Mouse (Mus musculus) midbrain, embryonic 13.5 days (tissue): ENCODE data around the gene Mitf. TPM values are rescaled to one million over a fixed set of nuclear protein-coding genes. Genes with fewer than 3 reads are reported as not detected.
A peak's percentile ranks its signal among the peaks of the same experiment; 100 is the strongest.

ENCODE experiments used
- ATAC-seq: fragments of 200-750 bp; cut with Nextera tagmentation; 2 replicates; pipeline ENCODE4 v1.8.0; 2017; ENCODE audit warnings: mild to moderate bottlenecking, moderate TSS enrichment, moderate library complexity
- H3K27ac ChIP-seq: fragments of 300-500 bp; sonication (generic); 2 replicates; pipeline ENCODE4 v1.5.1; 2015; ENCODE audit warnings: inconsistent platforms, mild to moderate bottlenecking, moderate library complexity
- H3K27me3 ChIP-seq: fragments of 300-500 bp; sonication (generic); 2 replicates; pipeline ENCODE4 v1.6.1; 2015; ENCODE audit warnings: mild to moderate bottlenecking, inconsistent platforms
- H3K36me3 ChIP-seq: fragments of 300-500 bp; sonication (generic); 2 replicates; pipeline ENCODE4 v1.6.1; 2015; ENCODE audit warnings: mild to moderate bottlenecking, inconsistent platforms
- H3K4me1 ChIP-seq: fragments of 300-500 bp; sonication (generic); replicated peaks from 2 replicates; pipeline ENCODE4 v1.6.1; 2015; ENCODE audit warnings: inconsistent platforms
- H3K4me2 ChIP-seq: fragments of 300-500 bp; sonication (generic); replicated peaks from 2 replicates; pipeline ENCODE4 v1.6.1; 2015; ENCODE audit warnings: moderate library complexity, mild to moderate bottlenecking, inconsistent platforms
- H3K4me3 ChIP-seq: fragments of 300-500 bp; sonication (generic); replicated peaks from 2 replicates; pipeline ENCODE4 v1.5.1; 2015; ENCODE audit warnings: mild to moderate bottlenecking, inconsistent platforms
- H3K9ac ChIP-seq: fragments of 300-500 bp; sonication (generic); replicated peaks from 2 replicates; pipeline ENCODE4 v1.6.1; 2015; ENCODE audit warnings: mild to moderate bottlenecking, inconsistent platforms
- H3K9me3 ChIP-seq: fragments of 300-500 bp; sonication (generic); 2 replicates; pipeline ENCODE4 v1.6.1; 2016; ENCODE audit warnings: mild to moderate bottlenecking, inconsistent platforms
- WGBS: fragments of 180-500 bp; shearing (Covaris S2); methylation state at CpG from one replicate; pipeline ENCODE4 v1.1.7; 2015; 5-methylcytosine and 5-hydroxymethylcytosine counted together
- polyA plus RNA-seq: library from polyadenylated mRNA; unstranded; fragments of >200 nt; fragmentation: Nextera tagmentation; extraction: Ambion mirVana; gene quantifications from 2 replicates; pipeline ENCODE4 v1.2.1, GENCODE M21; 2015

Gene Mitf
- polyA plus RNA-seq, 1 experiment from 2014 or later = 0.94 TPM

- Histone ChIP-seq H3K36me3 (no peaks in the 10 kb centered on the region), H3K27me3 (no peaks in the 10 kb centered on the region), H3K27ac (no peak overlapping the region), H3K4me2 (no peak overlapping the region), H3K9ac (no peak overlapping the region), H3K9me3 (no peaks in the 10 kb centered on the region), H3K4me3 (no peak overlapping the region), H3K4me1 (no peaks in the 10 kb centered on the region)
- 87% methylated on average over 7 of the region's 7 CpGs for WGBS
- no peak for ATAC-seq
These were observed 17.2 kb upstream of the Mitf start for GRCm38 (mm10) chr6:97789700-97790099.

GRCm38 (mm10) chr6:97792104-97792503 lies 14.7 kb upstream of the Mitf start:
- ATAC-seq = no peak
- WGBS = 80% methylated on average over 1 of the region's 1 CpGs

DNA sequence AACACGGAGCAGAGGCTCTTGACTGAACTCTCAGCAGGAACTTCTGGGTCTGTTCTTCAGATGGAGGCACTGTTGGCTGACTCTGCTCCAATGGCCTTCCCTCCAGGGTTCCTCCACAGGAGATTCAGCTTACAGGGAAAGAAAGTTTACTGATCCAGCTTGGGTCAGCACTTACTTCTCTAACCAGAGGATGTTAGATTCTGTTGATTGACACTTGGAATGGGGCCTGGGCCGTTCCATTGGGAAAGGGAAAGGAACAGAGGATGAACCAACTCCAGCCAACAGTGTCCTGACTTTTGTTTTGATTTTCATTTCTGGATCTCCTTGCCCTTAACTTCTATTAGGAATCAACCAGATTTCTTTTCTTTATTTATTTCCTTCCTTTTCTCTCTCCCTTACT lies 11.7 kb upstream of the Mitf start:
- Histone ChIP-seq H3K27me3 (no peaks in the 10 kb centered on the region), H3K4me1 (no peaks in the 10 kb centered on the region), H3K27ac (no peak overlapping the region), H3K36me3 (no peaks in the 10 kb centered on the region), H3K4me3 (no peak overlapping the region), H3K9ac (no peak overlapping the region), H3K9me3 (no peaks in the 10 kb centered on the region), H3K4me2 (no peak overlapping the region)
- ATAC-seq = no peak
- 40% methylated on average over 2 of the region's 2 CpGs for WGBS

More at GRCm38 (mm10) chr6:97792104-97792503, 14.7 kb upstream of the Mitf start:
- Histone ChIP-seq H3K36me3 (no peaks in the 10 kb centered on the region), H3K27ac (no peak overlapping the region), H3K9me3 (no peaks in the 10 kb centered on the region), H3K4me1 (no peaks in the 10 kb centered on the region), H3K4me3 (no peak overlapping the region), H3K27me3 (no peaks in the 10 kb centered on the region), H3K9ac (no peak overlapping the region), H3K4me2 (no peak overlapping the region)

DNA sequence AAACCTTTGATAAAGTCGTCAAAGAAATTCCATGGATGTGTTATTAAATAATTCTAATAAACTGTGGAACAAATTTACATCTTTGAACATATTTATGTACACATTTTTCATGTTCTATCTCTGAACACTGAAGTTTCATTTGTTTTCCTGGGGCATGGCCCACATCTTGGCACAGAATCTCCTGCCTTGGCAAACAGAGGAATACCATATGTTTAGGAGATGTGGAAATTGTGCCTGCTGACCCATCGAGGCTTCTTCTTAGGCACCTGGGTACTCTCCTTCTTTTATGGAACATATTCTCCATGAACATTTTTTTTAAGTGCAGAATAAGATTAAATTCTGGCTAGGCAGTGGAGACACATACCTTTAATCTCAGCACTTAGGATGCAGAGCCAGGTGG lies 6.2 kb upstream of the Mitf start:
- H3K4me3 ChIP-seq = no peak overlapping the region
- no peak overlapping the region for H3K27ac ChIP-seq
- no peaks in the 10 kb centered on the region for H3K36me3 ChIP-seq
- no peaks in the 10 kb centered on the region for H3K4me1 ChIP-seq
- ATAC-seq = no peak
- WGBS = 66% methylated on average over 2 of the region's 2 CpGs
- H3K9ac ChIP-seq = no peak overlapping the region
- no peak overlapping the region for H3K4me2 ChIP-seq
- peaks cover 11% of the 10 kb centered on the region; the same call in 1 of the 2 replicates for H3K27me3 ChIP-seq
- no peaks in the 10 kb centered on the region for H3K9me3 ChIP-seq

DNA sequence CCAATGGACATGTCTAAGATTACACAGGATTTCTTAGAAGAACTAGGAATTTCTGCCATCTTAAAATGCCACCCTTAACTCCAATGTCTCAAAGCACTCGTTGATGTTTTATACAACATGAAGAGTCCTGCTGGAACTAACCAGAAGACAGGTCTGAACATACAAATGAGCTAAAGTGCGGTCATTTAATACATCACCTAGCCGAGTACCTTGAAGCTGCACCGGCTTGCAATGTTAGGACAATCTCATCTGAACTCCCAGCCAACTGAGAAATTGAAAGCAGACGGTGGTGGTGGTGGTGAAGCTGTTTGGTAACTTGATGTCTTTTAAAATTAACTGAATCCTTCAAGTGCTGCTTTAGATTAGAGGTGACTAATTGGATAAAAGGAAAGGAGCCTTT lies 801 bp upstream of the Mitf start:
- Histone ChIP-seq H3K4me3 (peak overlapping the region; percentile 68), H3K4me2 (peak overlapping the region; percentile 91), H3K4me1 (peaks cover 6% of the 10 kb centered on the region), H3K9me3 (no peaks in the 10 kb centered on the region), H3K27me3 (peaks cover 22% of the 10 kb centered on the region), H3K36me3 (no peaks in the 10 kb centered on the region), H3K9ac (no peak overlapping the region), H3K27ac (no peak overlapping the region)
- WGBS = 62% methylated on average over 5 of the region's 5 CpGs
- no peak for ATAC-seq

- H3K4me2 ChIP-seq = no peak overlapping the region
- H3K9me3 ChIP-seq = no peaks in the 10 kb centered on the region
- ATAC-seq = no peak
- H3K4me1 ChIP-seq = no peaks in the 10 kb centered on the region
- no peaks in the 10 kb centered on the region for H3K36me3 ChIP-seq
- H3K27ac ChIP-seq = no peak overlapping the region
- no peak overlapping the region for H3K9ac ChIP-seq
- H3K27me3 ChIP-seq = no peaks in the 10 kb centered on the region
- 85% methylated on average over 4 of the region's 4 CpGs for WGBS
- H3K4me3 ChIP-seq = no peak overlapping the region
These were observed 7.3 kb downstream of the Mitf start for GRCm38 (mm10) chr6:97814191-97814590.

DNA sequence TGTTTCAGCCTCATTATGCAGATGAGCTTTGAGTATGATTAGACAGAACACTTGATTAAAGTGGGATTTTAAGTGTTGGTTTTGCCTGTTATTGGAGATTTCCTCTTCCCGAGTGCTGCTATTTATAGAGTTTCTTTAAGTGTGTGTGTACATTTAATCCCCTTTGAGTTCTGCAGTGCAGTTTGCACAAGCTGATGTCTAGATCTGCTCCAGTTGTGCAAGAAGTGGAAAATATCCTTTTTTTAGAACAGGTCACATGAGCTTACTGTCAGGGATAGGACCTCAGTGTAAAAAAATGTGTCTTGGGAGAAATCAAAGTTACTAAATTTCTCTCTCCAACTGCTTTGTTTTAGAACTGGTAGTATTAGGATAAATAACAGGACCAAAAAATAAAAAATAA lies 8.9 kb downstream of the Mitf start:
- Histone ChIP-seq H3K36me3 (no peaks in the 10 kb centered on the region), H3K4me1 (no peaks in the 10 kb centered on the region), H3K9ac (no peak overlapping the region), H3K27ac (no peak overlapping the region), H3K4me3 (no peak overlapping the region), H3K4me2 (no peak overlapping the region), H3K9me3 (no peaks in the 10 kb centered on the region), H3K27me3 (no peaks in the 10 kb centered on the region)
- ATAC-seq = no peak
- WGBS = 61% methylated on average over 1 of the region's 1 CpGs

- Histone ChIP-seq H3K9me3 (no peaks in the 10 kb centered on the region), H3K4me1 (no peaks in the 10 kb centered on the region), H3K4me2 (no peak overlapping the region), H3K9ac (no peak overlapping the region), H3K4me3 (no peak overlapping the region), H3K27ac (no peak overlapping the region), H3K36me3 (no peaks in the 10 kb centered on the region), H3K27me3 (no peaks in the 10 kb centered on the region)
- 64% methylated on average over 1 of the region's 1 CpGs for WGBS
- ATAC-seq = no peak
These were observed 10.0 kb downstream of the Mitf start for GRCm38 (mm10) chr6:97816806-97817205.

DNA sequence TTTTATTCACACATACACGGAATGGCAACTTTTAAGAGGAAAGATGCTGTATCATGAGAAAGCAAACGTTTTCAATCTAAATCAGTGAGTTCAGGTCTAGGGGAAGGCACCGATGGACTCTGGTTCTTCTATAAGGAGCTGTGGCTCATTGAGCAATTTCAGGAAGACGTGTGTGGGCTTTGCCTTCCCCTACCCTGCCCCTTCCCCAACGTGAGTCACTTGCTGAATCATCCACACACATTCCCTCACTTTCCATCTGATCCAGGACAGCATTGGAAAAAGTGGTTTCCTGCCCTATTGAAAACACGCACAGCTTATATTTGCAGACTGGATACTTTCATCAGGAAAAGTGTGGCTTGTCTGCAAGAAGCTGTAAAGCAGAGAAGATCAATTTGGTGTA lies 11.3 kb downstream of the Mitf start:
- Histone ChIP-seq H3K4me2 (no peak overlapping the region), H3K36me3 (no peaks in the 10 kb centered on the region), H3K9ac (no peak overlapping the region), H3K27me3 (no peaks in the 10 kb centered on the region), H3K4me1 (no peaks in the 10 kb centered on the region), H3K9me3 (no peaks in the 10 kb centered on the region), H3K4me3 (no peak overlapping the region), H3K27ac (no peak overlapping the region)
- no peak for ATAC-seq
- 57% methylated on average over 6 of the region's 6 CpGs for WGBS

- no peak for ATAC-seq
- Histone ChIP-seq H3K36me3 (no peaks in the 10 kb centered on the region), H3K27ac (no peak overlapping the region), H3K4me2 (no peak overlapping the region), H3K9ac (no peak overlapping the region), H3K9me3 (no peaks in the 10 kb centered on the region), H3K4me3 (no peak overlapping the region), H3K4me1 (no peaks in the 10 kb centered on the region), H3K27me3 (no peaks in the 10 kb centered on the region)
- 90% methylated on average over 5 of the region's 5 CpGs for WGBS
These were observed 12.1 kb downstream of the Mitf start for GRCm38 (mm10) chr6:97818948-97819347.

- no peak overlapping the region for H3K9ac ChIP-seq
- no peak for ATAC-seq
- no peak overlapping the region for H3K4me3 ChIP-seq
- H3K4me2 ChIP-seq = no peak overlapping the region
- H3K4me1 ChIP-seq = no peaks in the 10 kb centered on the region
- 89% methylated on average over 8 of the region's 8 CpGs for WGBS
- no peaks in the 10 kb centered on the region for H3K36me3 ChIP-seq
- H3K9me3 ChIP-seq = no peaks in the 10 kb centered on the region
- H3K27me3 ChIP-seq = no peaks in the 10 kb centered on the region
- no peak overlapping the region for H3K27ac ChIP-seq
These were observed 13.7 kb downstream of the Mitf start for GRCm38 (mm10) chr6:97820505-97820904.

DNA sequence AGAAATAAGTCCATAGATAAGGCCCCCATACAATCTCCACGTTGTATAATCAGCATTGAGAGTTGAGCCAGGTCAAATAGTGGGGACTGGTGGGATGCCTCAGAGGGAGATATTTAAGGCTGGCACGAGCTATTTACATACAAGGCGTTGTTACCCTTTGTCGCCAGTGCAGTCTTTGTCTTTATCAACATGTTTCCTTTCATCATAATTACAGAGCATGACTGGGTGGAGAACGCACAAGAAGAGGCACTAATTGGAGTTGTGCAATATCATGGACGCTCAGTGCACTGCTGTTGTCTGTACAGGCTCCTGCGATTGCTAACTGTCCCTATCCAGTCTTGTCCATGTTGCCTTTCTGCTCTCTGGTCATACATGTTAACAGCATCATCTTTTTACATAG lies 15.0 kb downstream of the Mitf start:
- WGBS = 93% methylated on average over 7 of the region's 7 CpGs
- no peak overlapping the region for H3K4me2 ChIP-seq
- H3K27me3 ChIP-seq = no peaks in the 10 kb centered on the region

GRCm38 (mm10) chr6:97826642-97827275 lies 19.9 kb downstream of the Mitf start:
- no peak overlapping the region for H3K9ac ChIP-seq
- no peaks in the 10 kb centered on the region for H3K27me3 ChIP-seq
- no peaks in the 10 kb centered on the region for H3K4me1 ChIP-seq
- no peak overlapping the region for H3K4me3 ChIP-seq
- H3K36me3 ChIP-seq = no peaks in the 10 kb centered on the region
- WGBS = 89% methylated on average over 7 of the region's 7 CpGs
- no peak overlapping the region for H3K27ac ChIP-seq
- no peaks in the 10 kb centered on the region for H3K9me3 ChIP-seq
- ATAC-seq = no peak
- no peak overlapping the region for H3K4me2 ChIP-seq

More for the DNA sequence above, 15.0 kb downstream of the Mitf start:
- Histone ChIP-seq H3K27ac (no peak overlapping the region), H3K9me3 (no peaks in the 10 kb centered on the region), H3K4me1 (no peaks in the 10 kb centered on the region), H3K36me3 (no peaks in the 10 kb centered on the region), H3K9ac (no peak overlapping the region), H3K4me3 (no peak overlapping the region)
- ATAC-seq = no peak
